Mouse (Mus musculus) intestine, embryonic 14.5 days (tissue): Measurements from ENCODE around the gene Fhod1. TPM values are rescaled to one million over a fixed set of nuclear protein-coding genes. Genes with fewer than 3 reads are reported as not detected.
A peak's percentile ranks its signal among the peaks of the same experiment; 100 is the strongest.

Experiments used
- ATAC-seq: fragments of 200-750 bp; cut with Nextera tagmentation; replicated peaks from 2 replicates; pipeline ENCODE4 v1.8.0; 2017; ENCODE audit warnings: low read depth, moderate number of reproducible peaks, moderate TSS enrichment, moderate library complexity; ENCODE audit not compliant: low FRiP score, low TSS enrichment
- DNase-seq: peaks from one replicate; pipeline ENCODE4 v3.0.0-alpha.2; 2018; ENCODE audit warnings: low spot score
- H3K27ac ChIP-seq: fragments of 300-500 bp; sonication (generic); 2 replicates; pipeline ENCODE4 v1.5.1; 2014; ENCODE audit warnings: low read depth, mild to moderate bottlenecking, control low read depth
- H3K27me3 ChIP-seq: fragments of 300-500 bp; sonication (generic); replicated peaks from 2 replicates; pipeline ENCODE4 v1.6.1; 2014; ENCODE audit warnings: low read length, control low read depth; ENCODE audit not compliant: control insufficient read depth, insufficient read depth
- H3K36me3 ChIP-seq: fragments of 300-500 bp; sonication (generic); 2 replicates; pipeline ENCODE4 v1.6.1; 2014; ENCODE audit warnings: low read length, control low read depth; ENCODE audit not compliant: control insufficient read depth, insufficient read depth
- H3K4me1 ChIP-seq: fragments of 300-500 bp; sonication (generic); replicated peaks from 2 replicates; pipeline ENCODE4 v1.6.1; 2014; ENCODE audit warnings: low read length, control low read depth, mixed read lengths; ENCODE audit not compliant: control insufficient read depth, insufficient read depth
- H3K4me2 ChIP-seq: fragments of 300-500 bp; sonication (generic); 2 replicates; pipeline ENCODE4 v1.6.1; 2014; ENCODE audit warnings: low read length
- H3K4me3 ChIP-seq: fragments of 300-500 bp; sonication (generic); 2 replicates; pipeline ENCODE4 v1.5.1; 2014; ENCODE audit warnings: low read depth, low read length, control low read depth, mixed read lengths
- H3K9ac ChIP-seq: fragments of 300-500 bp; sonication (generic); 2 replicates; pipeline ENCODE4 v1.6.1; 2014; ENCODE audit warnings: mild to moderate bottlenecking, low read length
- H3K9me3 ChIP-seq: fragments of 300-500 bp; sonication (generic); 2 replicates; pipeline ENCODE4 v1.6.1; 2016; ENCODE audit warnings: low read length, control low read depth; ENCODE audit not compliant: control insufficient read depth
- WGBS: fragments of 180-500 bp; shearing (Covaris S2); extraction: QIAGEN DNeasy Blood & Tissue Kit; methylation state at CpG from one replicate; pipeline ENCODE4 v1.1.7; 2014; 5-methylcytosine and 5-hydroxymethylcytosine counted together
- polyA plus RNA-seq: library from polyadenylated mRNA; unstranded; fragments of >200 nt; fragmentation: Nextera tagmentation; extraction: Ambion mirVana; gene quantifications from 2 replicates; pipeline ENCODE4 v1.2.1, GENCODE M21; 2014

The Fhod1 gene
- 3.2 and 3.5 TPM in 2 replicates for polyA plus RNA-seq

DNA sequence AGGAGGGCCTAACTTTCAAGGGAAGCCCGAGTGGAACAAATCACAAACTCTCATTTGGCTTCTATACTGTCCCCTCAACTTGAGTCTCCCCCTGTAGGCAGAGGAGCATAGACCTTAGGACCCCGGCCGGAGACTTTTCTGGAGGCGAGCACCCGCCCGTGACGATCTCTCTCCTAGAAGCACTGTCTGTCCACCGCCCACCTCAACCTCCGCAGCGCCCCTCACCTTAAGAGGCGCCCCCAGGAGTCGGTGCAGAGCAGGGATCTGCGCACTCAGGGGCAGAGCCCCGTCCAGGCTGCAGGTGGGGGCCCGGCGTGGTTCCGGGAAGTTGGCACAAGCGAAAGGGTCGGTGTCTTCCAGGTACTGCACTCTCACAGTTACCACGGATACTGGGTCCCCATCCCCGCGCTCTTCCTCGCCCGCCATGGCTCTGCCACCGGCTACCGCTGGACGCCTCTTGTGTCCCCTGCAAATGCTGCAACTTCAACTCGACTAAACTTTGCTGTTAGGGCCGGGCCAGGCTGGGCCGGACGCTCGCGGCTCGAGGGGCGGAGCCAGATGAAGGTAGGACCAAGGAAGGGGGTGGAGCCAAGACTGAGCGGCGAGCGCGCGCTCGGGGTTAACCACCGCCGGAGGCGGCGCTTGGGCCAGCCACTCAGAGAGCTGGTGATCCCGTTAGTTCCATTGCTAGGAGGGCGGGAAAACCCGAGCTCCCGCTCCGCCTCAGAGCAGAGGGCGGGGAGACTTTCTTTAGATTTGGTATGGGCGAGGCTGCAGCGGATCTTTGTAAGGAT is at the start of gene Fhod1:
Fhod1 (minus strand) TSS at position 526 of the 794 bp plus-strand sequence.
- Histone ChIP-seq H3K4me1 (peaks cover 32% of the 10 kb centered on the region), H3K36me3 (no peaks in the 10 kb centered on the region), H3K9me3 (no peaks in the 10 kb centered on the region), H3K4me3 (peak within 1 kb of the TSS; percentile 84), H3K9ac (peak within 1 kb of the TSS; percentile 61), H3K4me2 (peak within 1 kb of the TSS; percentile 77), H3K27me3 (0 out of 2 replicates have a peak, but pooled peaks cover 4% of the 10 kb centered on the region), H3K27ac (peak within 1 kb of the TSS; percentile 77)
- DNase-seq = peak; percentile 94
- ATAC-seq = peak; percentile 86
- under 1% methylated on average over 53 of the region's 53 CpGs for WGBS

DNA sequence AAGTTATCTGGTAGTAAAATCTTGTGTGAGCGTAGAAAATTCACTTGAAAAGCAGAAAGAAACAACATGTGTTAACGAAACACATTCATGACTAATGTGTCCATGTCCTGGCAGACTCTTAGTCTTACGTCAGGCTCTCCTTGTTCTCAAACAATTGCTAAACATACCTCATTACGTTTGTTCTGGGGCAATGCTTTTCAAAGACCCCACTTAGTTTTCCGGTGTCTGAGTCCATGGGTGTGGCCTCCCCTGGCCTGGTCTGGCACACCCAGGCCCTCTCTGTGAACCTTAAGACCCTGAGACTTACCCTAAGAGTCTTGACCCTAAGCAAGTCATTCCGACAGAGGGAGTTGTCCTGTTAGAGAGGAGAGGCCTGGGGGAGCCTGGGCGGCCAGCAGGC is 46.2 kb upstream of the Fhod1 start:
- Histone ChIP-seq H3K36me3 (no peaks in the 10 kb centered on the region), H3K4me3 (no peak overlapping the region), H3K27me3 (no peaks in the 10 kb centered on the region), H3K9ac (no peak overlapping the region), H3K27ac (no peak overlapping the region), H3K9me3 (no peaks in the 10 kb centered on the region), H3K4me2 (no peak overlapping the region), H3K4me1 (no peaks in the 10 kb centered on the region)
- ATAC-seq (no peak), DNase-seq (no peak)
- 69% methylated on average over 7 of the region's 7 CpGs for WGBS

DNA sequence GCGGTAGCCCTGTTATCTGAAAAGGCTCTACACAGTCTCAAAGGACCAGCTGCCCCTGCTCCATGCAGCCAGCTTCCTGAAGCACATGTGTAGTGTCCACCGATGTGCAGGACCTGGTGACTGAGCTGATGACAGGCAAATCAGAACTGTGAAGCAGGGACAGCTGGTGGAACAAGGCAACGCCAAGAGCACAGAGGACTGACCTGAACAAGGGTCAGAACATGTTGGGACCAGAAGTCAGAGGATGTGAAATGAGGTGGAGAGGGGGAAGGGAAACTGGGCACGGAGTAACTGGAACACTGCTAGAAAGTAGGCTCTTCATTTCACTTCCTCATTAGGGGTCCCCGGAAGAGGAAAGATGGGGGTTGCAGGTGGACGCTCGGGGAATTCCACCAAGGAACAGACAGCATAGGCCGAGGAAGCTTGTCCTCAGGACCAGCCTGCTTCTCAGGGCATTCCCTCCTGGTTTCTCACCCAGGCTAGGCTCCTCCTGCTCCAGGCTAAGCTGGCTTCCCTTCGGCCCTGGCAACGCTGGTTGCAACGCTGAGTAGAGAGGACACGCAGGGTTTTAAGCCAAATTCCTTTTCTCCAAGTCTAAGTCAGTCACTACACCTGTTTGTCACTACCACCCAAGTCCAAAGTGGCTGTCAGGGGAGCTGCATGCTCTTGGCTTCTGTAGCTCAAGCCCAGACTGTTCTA is 45.5 kb upstream of the Fhod1 start:
- no peaks in the 10 kb centered on the region for H3K4me1 ChIP-seq
- no peak overlapping the region for H3K4me3 ChIP-seq
- no peaks in the 10 kb centered on the region for H3K9me3 ChIP-seq
- H3K9ac ChIP-seq = no peak overlapping the region
- whole genome bisulfite sequencing = 89% methylated on average over 12 of the region's 12 CpGs
- no peaks in the 10 kb centered on the region for H3K36me3 ChIP-seq
- ATAC-seq = no peak
- H3K4me2 ChIP-seq = no peak overlapping the region
- no peaks in the 10 kb centered on the region for H3K27me3 ChIP-seq
- DNase-seq = no peak
- no peak overlapping the region for H3K27ac ChIP-seq

DNA sequence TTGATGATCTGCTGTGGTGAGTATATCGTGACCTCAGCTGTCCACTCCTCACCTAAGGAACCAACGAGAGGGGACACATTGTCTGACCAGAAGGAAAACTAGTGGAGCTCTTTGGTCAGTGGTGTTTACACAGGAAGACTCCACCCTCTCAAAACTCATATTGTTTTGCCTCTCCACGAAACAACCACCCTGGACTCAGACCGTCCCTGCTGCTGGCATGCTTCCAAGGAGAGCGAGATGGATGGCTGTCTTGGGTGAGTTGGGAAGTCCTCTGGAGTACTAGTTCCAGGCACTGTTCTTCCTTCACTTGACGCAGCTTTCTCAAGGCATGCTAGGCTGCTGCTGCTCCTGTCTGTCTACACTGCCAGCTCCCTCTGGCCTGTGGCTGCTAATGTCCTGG is 41.3 kb upstream of the Fhod1 start:
- WGBS = 58% methylated on average over 6 of the region's 6 CpGs
- DNase-seq = no peak
- Histone ChIP-seq H3K27me3 (no peaks in the 10 kb centered on the region), H3K4me3 (no peak overlapping the region), H3K4me2 (no peak overlapping the region), H3K27ac (no peak overlapping the region), H3K9ac (no peak overlapping the region), H3K9me3 (no peaks in the 10 kb centered on the region), H3K4me1 (no peaks in the 10 kb centered on the region), H3K36me3 (no peaks in the 10 kb centered on the region)
- ATAC-seq = no peak

DNA sequence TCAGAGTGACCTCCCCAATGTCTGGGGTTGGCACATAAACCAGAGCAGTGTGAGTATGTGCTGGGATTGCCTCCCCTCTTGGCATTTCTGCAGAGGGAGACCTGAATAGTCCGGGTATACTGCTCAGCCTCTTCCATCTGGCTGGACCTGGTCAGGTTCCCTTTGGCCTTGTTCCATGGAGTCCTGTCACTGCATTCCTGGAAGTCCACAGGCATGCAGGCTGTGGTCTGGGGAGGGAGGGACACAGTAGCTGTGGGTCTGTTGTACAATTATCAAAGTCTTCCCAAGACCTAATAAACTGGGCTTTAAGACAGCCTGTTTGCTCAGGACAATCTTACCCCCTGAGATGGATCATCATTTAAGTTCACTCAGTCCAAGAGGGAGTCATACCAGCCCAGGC is 39.4 kb upstream of the Fhod1 start:
- WGBS = 56% methylated on average over 1 of the region's 1 CpGs
- Histone ChIP-seq H3K36me3 (no peaks in the 10 kb centered on the region), H3K9ac (no peak overlapping the region), H3K4me3 (no peak overlapping the region), H3K27me3 (no peaks in the 10 kb centered on the region), H3K4me2 (no peak overlapping the region), H3K27ac (no peak overlapping the region), H3K4me1 (no peaks in the 10 kb centered on the region), H3K9me3 (no peaks in the 10 kb centered on the region)
- DNase-seq (no peak), ATAC-seq (no peak)

DNA sequence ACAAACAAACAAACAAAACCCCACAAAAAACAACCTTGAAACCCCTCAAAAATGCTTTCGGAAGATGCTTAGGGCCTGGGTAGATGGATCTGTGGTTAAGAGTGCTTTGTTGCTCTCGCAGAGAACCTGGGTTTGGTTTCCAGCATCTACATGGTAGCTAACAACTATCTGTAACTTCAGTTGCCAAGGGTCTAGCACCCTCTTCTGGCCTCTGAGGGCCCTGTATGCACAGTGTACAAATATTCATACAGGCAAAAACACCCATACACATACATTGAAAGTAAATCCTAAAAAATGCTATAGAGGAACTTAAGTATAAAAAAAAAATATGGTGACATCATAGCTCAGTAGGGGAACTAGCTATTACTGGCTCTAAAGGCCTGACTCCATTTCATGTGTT is 36.3 kb upstream of the Fhod1 start:
- Histone ChIP-seq H3K36me3 (no peaks in the 10 kb centered on the region), H3K4me2 (no peak overlapping the region), H3K27me3 (no peaks in the 10 kb centered on the region), H3K9me3 (no peaks in the 10 kb centered on the region), H3K9ac (no peak overlapping the region), H3K4me3 (no peak overlapping the region), H3K27ac (no peak overlapping the region), H3K4me1 (no peaks in the 10 kb centered on the region)
- 99% methylated on average over 2 of the region's 2 CpGs for WGBS
- DNase-seq (no peak), ATAC-seq (no peak)

DNA sequence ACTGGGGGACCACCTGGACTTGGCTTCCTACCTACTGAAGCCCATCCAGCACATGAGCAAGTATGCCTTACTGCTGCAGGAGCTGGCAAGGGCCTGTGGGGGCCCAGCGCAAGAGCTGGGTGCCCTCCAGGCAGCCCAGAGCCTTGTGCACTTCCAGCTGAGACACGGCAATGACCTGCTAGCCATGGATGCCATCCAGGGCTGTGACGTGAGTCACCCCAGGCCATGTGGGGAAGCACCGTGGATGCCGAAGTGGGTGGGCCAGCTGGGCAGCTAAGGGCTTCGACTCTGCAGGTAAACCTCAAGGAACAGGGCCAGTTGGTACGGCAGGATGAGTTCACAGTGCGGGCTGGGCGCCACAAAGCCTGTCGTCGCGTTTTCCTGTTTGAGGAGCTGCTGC is 32.6 kb upstream of the Fhod1 start:
- Histone ChIP-seq H3K9ac (no peak overlapping the region), H3K36me3 (no peaks in the 10 kb centered on the region), H3K4me2 (no peak overlapping the region), H3K4me1 (0 out of 2 replicates have a peak, but pooled peaks cover 6% of the 10 kb centered on the region), H3K27me3 (no peaks in the 10 kb centered on the region), H3K27ac (no peak overlapping the region), H3K9me3 (no peaks in the 10 kb centered on the region), H3K4me3 (no peak overlapping the region)
- no peak for DNase-seq
- no peak for ATAC-seq
- 81% methylated on average over 12 of the region's 12 CpGs for WGBS

DNA sequence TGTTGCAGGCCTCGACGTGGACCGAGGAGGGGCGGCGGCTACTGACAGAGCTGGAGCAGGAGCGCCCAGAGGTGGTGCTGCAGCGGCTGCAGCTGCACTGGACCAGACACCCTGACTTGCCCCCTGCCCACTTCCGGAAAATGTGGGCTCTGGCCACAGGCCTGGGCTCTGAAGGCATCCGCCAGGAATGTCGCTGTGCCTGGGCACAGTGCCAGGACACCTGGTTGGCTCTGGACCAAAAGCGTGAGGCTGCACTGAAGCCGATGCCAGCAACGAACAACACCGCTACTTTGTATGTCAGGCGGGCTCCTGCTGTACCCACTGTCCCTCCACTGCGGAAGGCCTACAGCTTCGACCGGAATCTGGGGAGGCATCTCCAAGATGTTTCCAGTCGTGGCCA is 30.9 kb upstream of the Fhod1 start:
- WGBS = 63% methylated on average over 19 of the region's 19 CpGs
- DNase-seq (no peak), ATAC-seq (no peak)
- Histone ChIP-seq H3K9me3 (peaks cover 3% of the 10 kb centered on the region; the same call in 1 of the 2 replicates), H3K36me3 (no peaks in the 10 kb centered on the region), H3K27me3 (no peaks in the 10 kb centered on the region), H3K27ac (no peak overlapping the region), H3K9ac (no peak overlapping the region), H3K4me1 (0 out of 2 replicates have a peak, but pooled peaks cover 6% of the 10 kb centered on the region), H3K4me2 (no peak overlapping the region), H3K4me3 (no peak overlapping the region)
